Mouse (Mus musculus): Measurements from ENCODE around the gene Zmynd10.

GRCm38 (mm10) chr9:107544196-107544700, 2.9 kb upstream of the Zmynd10 start:
- no peak for TF ChIP-seq GATA1 (IDR thresholded peaks at IDR 0.05; ENCODE audit: borderline replicate concordance, low read length)
- TF ChIP-seq FLI1 (IDR thresholded peaks at IDR 0.05; ENCODE audit: low read length): no peak

Data from megakaryocyte, embryonic 14.5 days (primary cell).